Mouse (Mus musculus) ES-Bruce4 (cell line): ENCODE results near the gene Chd1l. TPM values are rescaled to one million over a fixed set of nuclear protein-coding genes. Genes with fewer than 3 reads are reported as not detected.

Experiments
- H3K27ac ChIP-seq: 2 replicates; pipeline ENCODE4 v1.5.1; 2012; ENCODE audit warnings: low read length, inconsistent platforms; ENCODE audit not compliant: insufficient read depth
- H3K27me3 ChIP-seq: 2 replicates; pipeline ENCODE4 v1.6.1; 2012; ENCODE audit warnings: mild to moderate bottlenecking, low read length, inconsistent platforms; ENCODE audit not compliant: control insufficient read depth, poor library complexity, insufficient read depth, severe bottlenecking
- H3K36me3 ChIP-seq: 2 replicates; pipeline ENCODE4 v1.6.1; 2012; ENCODE audit warnings: inconsistent platforms, mild to moderate bottlenecking, low read length, moderate library complexity; ENCODE audit not compliant: control insufficient read depth, poor library complexity, insufficient read depth, severe bottlenecking
- H3K4me1 ChIP-seq: one replicate; pipeline ENCODE4 v1.8.1; 2011; ENCODE audit warnings: low read length; ENCODE audit not compliant: control insufficient read depth, insufficient read depth
- H3K4me3 ChIP-seq: 2 replicates; pipeline ENCODE4 v1.5.1; 2011; ENCODE audit warnings: low read depth, mild to moderate bottlenecking, low read length
- H3K9ac ChIP-seq: 2 replicates; pipeline ENCODE4 v1.6.1; 2012; ENCODE audit warnings: low read depth, mild to moderate bottlenecking, inconsistent platforms; ENCODE audit not compliant: poor library complexity, severe bottlenecking
- H3K9me3 ChIP-seq: replicated peaks from 2 replicates; pipeline ENCODE4 v1.6.1; 2012; ENCODE audit warnings: mild to moderate bottlenecking, low read length, inconsistent platforms; ENCODE audit not compliant: control insufficient read depth, poor library complexity, insufficient read depth, severe bottlenecking
- CTCF ChIP-seq: IDR thresholded peaks from one replicate; pipeline ENCODE4 v1.8.1; 2011; ENCODE audit warnings: low read depth, low read length
- EP300 ChIP-seq: IDR thresholded peaks from 2 replicates; pipeline ENCODE4 v1.6.1; 2011; ENCODE audit warnings: low read depth, low read length; ENCODE audit not compliant: insufficient read depth
- POLR2A ChIP-seq: IDR thresholded peaks from one replicate; pipeline ENCODE4 v1.8.1; 2011; ENCODE audit warnings: low read length; ENCODE audit not compliant: insufficient read depth
- polyA plus RNA-seq: library from polyadenylated mRNA; stranded (reverse); fragments of >200 nt; gene quantifications from 2 replicates; pipeline ENCODE4 v1.2.4, GENCODE M21; 2011; ENCODE audit warnings: low read depth; ENCODE audit not compliant: missing spikeins, insufficient read depth, insufficient read length

Gene Chd1l
- polyA plus RNA-seq, 1 experiment = 23.7 TPM

DNA sequence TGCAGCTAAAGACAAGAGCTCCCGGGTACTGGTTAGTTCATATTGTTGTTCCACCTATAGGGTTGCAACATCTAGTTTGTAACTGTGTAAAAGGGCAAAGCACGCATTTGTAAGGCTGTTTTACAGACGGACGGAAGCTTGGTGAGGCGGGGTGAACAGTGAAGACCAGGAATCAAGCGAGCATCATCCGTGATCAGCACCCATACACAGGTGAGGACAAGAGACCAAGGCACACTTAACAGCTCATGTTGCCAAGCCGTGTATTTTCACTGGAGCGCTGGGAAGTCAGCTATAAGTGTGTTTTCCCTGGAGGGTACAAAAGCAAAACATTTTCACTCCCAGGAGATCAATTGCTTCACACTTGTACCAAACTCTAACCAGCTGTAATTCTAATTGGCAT is 36.2 kb downstream of the Chd1l start:
- Histone ChIP-seq H3K27ac (no peak overlapping the region), H3K27me3 (no peaks in the 10 kb centered on the region), H3K9ac (no peak overlapping the region), H3K36me3 (no peaks in the 10 kb centered on the region), H3K9me3 (no peaks in the 10 kb centered on the region), H3K4me3 (no peak overlapping the region), H3K4me1 (no peaks in the 10 kb centered on the region)
- TF ChIP-seq EP300 (no peak), POLR2A (no peak), CTCF (no peak)

DNA sequence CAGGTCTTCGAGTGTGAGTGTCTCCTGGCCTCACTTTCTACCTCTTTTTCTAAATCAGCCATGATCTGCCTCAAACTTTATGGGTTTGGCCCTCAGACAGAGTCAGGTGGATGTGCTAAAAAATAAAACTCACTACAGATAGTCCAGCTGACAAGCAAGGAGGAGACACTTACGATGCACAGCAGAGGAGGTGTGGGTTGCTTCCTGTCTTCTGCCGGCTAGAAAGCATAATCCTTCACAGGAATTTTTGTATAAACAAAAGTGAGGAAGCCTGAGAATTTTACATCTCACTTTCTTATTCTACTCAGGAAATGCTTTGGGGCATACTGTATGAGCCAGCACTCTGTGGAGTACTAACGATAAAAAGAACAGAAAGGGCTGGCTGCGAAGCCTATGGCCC is 45.4 kb downstream of the Chd1l start:
- TF ChIP-seq CTCF = no peak
- no peak for TF ChIP-seq EP300
- no peak for TF ChIP-seq POLR2A
- no peak overlapping the region for H3K27ac ChIP-seq
- H3K27me3 ChIP-seq = no peaks in the 10 kb centered on the region
- H3K9me3 ChIP-seq = no peaks in the 10 kb centered on the region
- no peak overlapping the region for H3K4me3 ChIP-seq
- no peak overlapping the region for H3K9ac ChIP-seq
- H3K4me1 ChIP-seq = no peaks in the 10 kb centered on the region
- peaks cover 4% of the 10 kb centered on the region; the same call in 1 of the 2 replicates for H3K36me3 ChIP-seq

DNA sequence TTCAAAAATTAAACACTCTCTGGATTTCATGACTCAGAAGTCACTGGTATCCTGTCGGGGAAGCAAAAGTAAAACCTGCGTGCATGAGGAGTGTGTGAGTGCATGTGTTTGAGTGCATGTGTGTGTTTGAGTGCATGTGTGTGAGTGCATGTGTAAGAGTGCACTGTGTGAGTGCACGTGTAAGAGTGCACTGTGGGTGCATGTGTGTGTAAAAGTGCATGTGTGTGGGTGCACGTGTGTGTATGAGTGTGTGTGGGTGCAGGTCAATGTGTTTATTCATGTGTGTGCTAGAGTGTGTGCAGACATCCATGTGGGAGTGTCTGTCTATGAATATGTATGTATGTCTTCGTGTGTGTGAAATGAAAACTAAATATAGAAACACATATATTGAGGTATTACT is 51.4 kb downstream of the Chd1l start:
- H3K9me3 ChIP-seq = no peaks in the 10 kb centered on the region
- no peak overlapping the region for H3K9ac ChIP-seq
- no peak overlapping the region for H3K4me3 ChIP-seq
- peaks cover 4% of the 10 kb centered on the region; the same call in 1 of the 2 replicates for H3K36me3 ChIP-seq
- no peak overlapping the region for H3K27ac ChIP-seq
- TF ChIP-seq EP300 (no peak), POLR2A (no peak), CTCF (no peak)
- no peaks in the 10 kb centered on the region for H3K27me3 ChIP-seq
- H3K4me1 ChIP-seq = peaks cover 2% of the 10 kb centered on the region

DNA sequence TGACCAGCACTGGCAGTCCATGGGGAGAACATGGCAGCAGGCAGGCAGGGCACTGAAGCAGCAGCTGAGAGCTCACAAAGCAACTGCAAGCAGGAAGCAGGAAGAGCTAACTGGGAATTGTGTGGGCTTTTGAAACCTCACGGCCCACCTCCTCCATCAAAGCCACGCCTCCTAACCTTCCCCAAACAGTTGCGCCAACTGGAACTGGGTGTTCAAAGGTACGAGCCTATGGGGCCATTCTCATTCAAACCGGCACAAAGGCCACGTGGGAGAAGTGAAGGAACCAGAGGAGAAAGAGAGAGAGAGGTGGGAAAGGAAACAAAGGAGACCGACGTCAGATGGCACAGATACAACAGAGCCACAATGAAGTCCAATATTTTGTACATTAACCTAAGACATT is 63.8 kb downstream of the Chd1l start:
- H3K27me3 ChIP-seq = no peaks in the 10 kb centered on the region
- H3K9me3 ChIP-seq = no peaks in the 10 kb centered on the region
- no peak overlapping the region for H3K27ac ChIP-seq
- H3K4me3 ChIP-seq = peak overlapping the region; percentile 28; the same call in 1 of the 2 replicates
- TF ChIP-seq POLR2A (peak; percentile 58), CTCF (no peak), EP300 (peak; percentile 74; the same call in 1 of the 2 replicates)
- H3K4me1 ChIP-seq = no peaks in the 10 kb centered on the region
- H3K9ac ChIP-seq = no peak overlapping the region
- H3K36me3 ChIP-seq = no peaks in the 10 kb centered on the region

DNA sequence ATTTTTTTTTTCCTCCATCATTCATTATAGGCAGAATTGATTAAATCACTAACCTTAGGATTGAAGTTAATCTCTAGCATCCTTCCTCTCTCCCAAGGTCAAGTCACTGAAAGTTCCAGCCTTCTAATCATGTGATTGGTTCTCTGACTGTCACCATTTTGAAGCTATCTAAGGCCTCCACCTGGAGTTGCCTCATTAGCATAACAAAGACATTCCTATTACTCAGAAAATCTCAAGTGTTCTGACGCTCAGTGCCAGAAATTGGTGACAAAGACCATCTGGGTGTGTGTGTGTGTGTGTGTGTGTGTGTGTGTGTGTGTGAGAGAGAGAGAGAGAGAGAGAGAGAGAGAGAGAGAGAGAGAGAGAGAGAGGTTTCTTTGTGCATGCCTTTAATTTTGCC is 69.8 kb downstream of the Chd1l start:
- Histone ChIP-seq H3K4me3 (no peak overlapping the region), H3K4me1 (peaks cover 2% of the 10 kb centered on the region), H3K27me3 (no peaks in the 10 kb centered on the region), H3K27ac (no peak overlapping the region; the same call in 1 of the 2 replicates), H3K9me3 (no peaks in the 10 kb centered on the region), H3K9ac (no peak overlapping the region), H3K36me3 (no peaks in the 10 kb centered on the region)
- TF ChIP-seq POLR2A = no peak
- TF ChIP-seq EP300 = no peak
- no peak for TF ChIP-seq CTCF

DNA sequence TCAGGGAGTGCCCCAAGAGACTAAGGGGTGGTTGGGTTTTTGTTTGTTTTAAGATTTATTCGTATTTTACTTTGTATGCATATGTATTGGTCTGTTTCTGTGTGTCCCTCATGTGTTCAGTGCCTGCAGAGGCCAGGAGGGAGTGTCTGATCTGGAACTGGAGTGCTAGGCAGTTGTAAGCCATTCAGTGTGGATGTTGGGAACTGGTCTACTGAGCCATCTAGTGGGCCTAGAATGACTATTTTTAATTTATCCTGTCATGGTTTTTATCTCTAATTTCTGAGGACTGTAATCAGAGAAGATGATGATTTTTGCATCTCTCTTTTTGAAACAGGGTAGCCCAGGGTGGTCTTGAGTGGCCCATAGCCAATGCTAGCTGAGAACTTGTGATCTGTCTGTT is 71.4 kb downstream of the Chd1l start:
- Histone ChIP-seq H3K4me1 (peaks cover 2% of the 10 kb centered on the region), H3K4me3 (no peak overlapping the region), H3K9ac (no peak overlapping the region), H3K27ac (no peak overlapping the region), H3K36me3 (no peaks in the 10 kb centered on the region), H3K9me3 (no peaks in the 10 kb centered on the region), H3K27me3 (no peaks in the 10 kb centered on the region)
- TF ChIP-seq POLR2A (no peak), EP300 (no peak), CTCF (no peak)
